Mouse (Mus musculus) olfactory bulb, adult 2 months (tissue): ENCODE measurements around the gene Gemin4. TPM values are rescaled to one million over a fixed set of nuclear protein-coding genes. Genes with fewer than 3 reads are reported as not detected.

Experiments used
- H3K27ac ChIP-seq: fragments of 200-500 bp; 2 replicates; pipeline ENCODE4 v1.5.1; 2012; ENCODE audit warnings: low read depth, low read length; ENCODE audit not compliant: insufficient read depth
- H3K4me1 ChIP-seq: fragments of 200-500 bp; 2 replicates; pipeline ENCODE4 v1.6.1; 2012; ENCODE audit warnings: low read length; ENCODE audit not compliant: control insufficient read depth, insufficient read depth
- H3K4me3 ChIP-seq: fragments of 200-500 bp; 2 replicates; pipeline ENCODE4 v1.5.1; 2012; ENCODE audit warnings: mild to moderate bottlenecking, low read depth, low read length, moderate library complexity; ENCODE audit not compliant: insufficient read depth
- CTCF ChIP-seq: fragments of 200-500 bp; IDR thresholded peaks from 2 replicates; pipeline ENCODE4 v1.5.1; 2012; ENCODE audit warnings: low read depth, mild to moderate bottlenecking, low read length, moderate library complexity; ENCODE audit not compliant: insufficient read depth
- POLR2A ChIP-seq: fragments of 200-500 bp; IDR thresholded peaks from 2 replicates; pipeline ENCODE4 v1.6.1; 2012; ENCODE audit warnings: mild to moderate bottlenecking, low read depth, low read length, moderate library complexity; ENCODE audit not compliant: insufficient read depth
- WGBS: fragments of 180-500 bp; shearing (Covaris S2); methylation state at CpG from one replicate; pipeline ENCODE4 v1.1.7; 2018; 5-methylcytosine and 5-hydroxymethylcytosine counted together
- polyA plus RNA-seq: library from polyadenylated mRNA; stranded (reverse); fragments of >200 nt; gene quantifications from 2 replicates; pipeline ENCODE4 v1.2.4, GENCODE M21; 2012; ENCODE audit warnings: low replicate concordance; ENCODE audit not compliant: missing spikeins, insufficient read depth, insufficient read length

Gemin4 gene
- polyA plus RNA-seq, 1 experiment: not detected

GRCm38 (mm10) chr11:76168976-76169375 lies 48.5 kb downstream of the Gemin4 start:
- Histone ChIP-seq H3K4me3 (no peak overlapping the region), H3K27ac (no peak overlapping the region), H3K4me1 (peaks cover 2% of the 10 kb centered on the region; the same call in 1 of the 2 replicates)
- WGBS: 60% methylated on average over 3 of the region's 3 CpGs
- TF ChIP-seq POLR2A (no peak), CTCF (no peak)

GRCm38 (mm10) chr11:76167079-76167765 lies 50.2 kb downstream of the Gemin4 start:
- 20% methylated on average over 5 of the region's 5 CpGs for WGBS
- H3K4me1 ChIP-seq: peaks cover 2% of the 10 kb centered on the region; the same call in 1 of the 2 replicates
- TF ChIP-seq POLR2A (no peak), CTCF (no peak)
- H3K27ac ChIP-seq: no peak overlapping the region
- no peak overlapping the region for H3K4me3 ChIP-seq

GRCm38 (mm10) chr11:76166657-76167056 lies 50.8 kb downstream of the Gemin4 start:
- WGBS: 74% methylated on average over 4 of the region's 4 CpGs
- TF ChIP-seq POLR2A (no peak), CTCF (no peak)
- Histone ChIP-seq H3K4me1 (peaks cover 2% of the 10 kb centered on the region; the same call in 1 of the 2 replicates), H3K27ac (no peak overlapping the region), H3K4me3 (no peak overlapping the region)

Other genes starting within 250 kb of the Gemin4 start
- gene 1700016K19Rik, start 217.8 kb downstream of the Gemin4 start, polyA plus RNA-seq: not detected in 2 replicates
- not detected in 2 replicates for gene Rflnb, start 189.9 kb downstream of the Gemin4 start, polyA plus RNA-seq
- not detected in 2 replicates for gene Vps53, start 38.0 kb downstream of the Gemin4 start, polyA plus RNA-seq
- gene Fam57a, start 38.0 kb downstream of the Gemin4 start, polyA plus RNA-seq: not detected in 2 replicates
- gene Dbil5, start 56 bp downstream of the Gemin4 start, polyA plus RNA-seq: not detected in 2 replicates
- not detected in 2 replicates for gene Mrm3, start 26.1 kb upstream of the Gemin4 start, polyA plus RNA-seq
- gene Glod4, start 26.1 kb upstream of the Gemin4 start, polyA plus RNA-seq: not detected in 2 replicates
- gene Nxn, start 181.5 kb upstream of the Gemin4 start, polyA plus RNA-seq: not detected in 2 replicates
- gene Timm22, start 189.3 kb upstream of the Gemin4 start, polyA plus RNA-seq: not detected in 2 replicates